Mouse (Mus musculus) liver, adult 2 months (tissue): ENCODE measurements around the gene Creb3l2.

Experiments
- CTCF ChIP-seq: fragments of 200-500 bp; IDR thresholded peaks from 2 replicates; pipeline ENCODE4 v1.5.1; 2011; ENCODE audit warnings: low read depth, low read length, control low read depth
- POLR2A ChIP-seq: fragments of 200-500 bp; IDR thresholded peaks from 2 replicates; pipeline ENCODE4 v1.6.1; 2011; ENCODE audit warnings: low read length, control low read depth; ENCODE audit not compliant: insufficient read depth; ENCODE audit errors: extremely low read depth

GRCm38 (mm10) chr6:37416743-37417142 lies 25.2 kb downstream of the Creb3l2 start:
- TF ChIP-seq POLR2A, result no peak
- TF ChIP-seq CTCF, result no peak
